Mouse (Mus musculus) limb, embryonic 12.5 days (tissue): ENCODE results near the gene Rhobtb1. TPM values are rescaled to one million over a fixed set of nuclear protein-coding genes. Genes with fewer than 3 reads are reported as not detected.

Experiments
- ATAC-seq: fragments of 200-750 bp; cut with Nextera tagmentation; 2 replicates; pipeline ENCODE4 v1.8.0; 2017; ENCODE audit warnings: low read depth, moderate TSS enrichment; ENCODE audit not compliant: insufficient number of reproducible peaks, insufficient read depth, low FRiP score, low TSS enrichment
- H3K27ac ChIP-seq: fragments of 300-500 bp; sonication (generic); 2 replicates; pipeline ENCODE4 v1.5.1; 2016; ENCODE audit warnings: mild to moderate bottlenecking, moderate library complexity
- H3K27me3 ChIP-seq: fragments of 300-500 bp; sonication (generic); 2 replicates; pipeline ENCODE4 v1.6.1; 2016; ENCODE audit warnings: mild to moderate bottlenecking, moderate library complexity
- H3K36me3 ChIP-seq: fragments of 300-500 bp; sonication (generic); 2 replicates; pipeline ENCODE4 v1.6.1; 2016; ENCODE audit warnings: mild to moderate bottlenecking, moderate library complexity
- H3K4me1 ChIP-seq: fragments of 300-500 bp; sonication (generic); replicated peaks from 2 replicates; pipeline ENCODE4 v1.6.1; 2016
- H3K4me2 ChIP-seq: fragments of 300-500 bp; sonication (generic); 2 replicates; pipeline ENCODE4 v1.6.1; 2016; ENCODE audit warnings: mild to moderate bottlenecking, moderate library complexity
- H3K4me3 ChIP-seq: fragments of 300-500 bp; sonication (generic); replicated peaks from 2 replicates; pipeline ENCODE4 v1.5.1; 2016; ENCODE audit warnings: mild to moderate bottlenecking
- H3K9ac ChIP-seq: fragments of 300-500 bp; sonication (generic); replicated peaks from 2 replicates; pipeline ENCODE4 v1.6.1; 2016; ENCODE audit warnings: mild to moderate bottlenecking, moderate library complexity
- H3K9me3 ChIP-seq: fragments of 300-500 bp; sonication (generic); 2 replicates; pipeline ENCODE4 v1.6.1; 2016; ENCODE audit warnings: mild to moderate bottlenecking, moderate library complexity
- WGBS: fragments of 180-500 bp; shearing (Covaris S2); methylation state at CpG from one replicate; pipeline ENCODE4 v1.1.7; 2016; 5-methylcytosine and 5-hydroxymethylcytosine counted together
- polyA plus RNA-seq: library from polyadenylated mRNA; unstranded; fragments of >200 nt; fragmentation: Nextera tagmentation; extraction: Ambion mirVana; gene quantifications from 2 replicates; pipeline ENCODE4 v1.2.1, GENCODE M21; 2016

Gene Rhobtb1
- polyA plus RNA-seq, 1 experiment from 2014 or later: 29.9 TPM

- Histone ChIP-seq H3K4me1 (peaks cover 4% of the 10 kb centered on the region; the same call in 1 of the 2 replicates), H3K27ac (no peak overlapping the region), H3K4me3 (no peak overlapping the region), H3K9ac (no peak overlapping the region), H3K27me3 (no peaks in the 10 kb centered on the region), H3K4me2 (no peak overlapping the region), H3K36me3 (no peaks in the 10 kb centered on the region), H3K9me3 (no peaks in the 10 kb centered on the region)
- ATAC-seq: no peak
- 81% methylated on average over 9 of the region's 9 CpGs for WGBS
Observed at GRCm38 (mm10) chr10:69187773-69188443, 36.7 kb downstream of the Rhobtb1 start.

GRCm38 (mm10) chr10:69190434-69191160 is 39.4 kb downstream of the Rhobtb1 start:
- H3K4me2 ChIP-seq: no peak overlapping the region
- no peaks in the 10 kb centered on the region for H3K36me3 ChIP-seq
- H3K9ac ChIP-seq: no peak overlapping the region
- no peaks in the 10 kb centered on the region for H3K9me3 ChIP-seq
- WGBS: 81% methylated on average over 10 of the region's 10 CpGs
- no peak for ATAC-seq
- no peaks in the 10 kb centered on the region for H3K27me3 ChIP-seq
- H3K4me3 ChIP-seq: no peak overlapping the region
- H3K27ac ChIP-seq: no peak overlapping the region
- H3K4me1 ChIP-seq: no peaks in the 10 kb centered on the region

GRCm38 (mm10) chr10:69192266-69192665 is 41.0 kb downstream of the Rhobtb1 start:
- ATAC-seq: no peak
- H3K27ac ChIP-seq: no peak overlapping the region
- no peak overlapping the region for H3K4me2 ChIP-seq
- H3K9me3 ChIP-seq: no peaks in the 10 kb centered on the region
- no peaks in the 10 kb centered on the region for H3K27me3 ChIP-seq
- no peaks in the 10 kb centered on the region for H3K4me1 ChIP-seq
- 91% methylated on average over 5 of the region's 5 CpGs for WGBS
- no peak overlapping the region for H3K9ac ChIP-seq
- H3K36me3 ChIP-seq: no peaks in the 10 kb centered on the region
- no peak overlapping the region for H3K4me3 ChIP-seq

- Histone ChIP-seq H3K4me3 (no peak overlapping the region), H3K27me3 (no peaks in the 10 kb centered on the region), H3K27ac (no peak overlapping the region), H3K4me1 (no peaks in the 10 kb centered on the region), H3K9me3 (no peaks in the 10 kb centered on the region), H3K4me2 (no peak overlapping the region), H3K36me3 (no peaks in the 10 kb centered on the region), H3K9ac (no peak overlapping the region)
- WGBS: 86% methylated on average over 10 of the region's 10 CpGs
- no peak for ATAC-seq
Observed at GRCm38 (mm10) chr10:69193721-69194120, 42.5 kb downstream of the Rhobtb1 start.

GRCm38 (mm10) chr10:69204677-69205400 is 53.6 kb downstream of the Rhobtb1 start:
- H3K9me3 ChIP-seq: no peaks in the 10 kb centered on the region
- 55% methylated on average over 8 of the region's 8 CpGs for WGBS
- no peak overlapping the region for H3K4me2 ChIP-seq
- peaks cover 5% of the 10 kb centered on the region; the same call in 1 of the 2 replicates for H3K36me3 ChIP-seq
- no peaks in the 10 kb centered on the region for H3K27me3 ChIP-seq
- H3K27ac ChIP-seq: no peak overlapping the region
- peaks cover 10% of the 10 kb centered on the region for H3K4me1 ChIP-seq
- no peak overlapping the region for H3K4me3 ChIP-seq
- no peak overlapping the region for H3K9ac ChIP-seq
- no peak for ATAC-seq

- Histone ChIP-seq H3K4me1 (peaks cover 10% of the 10 kb centered on the region), H3K36me3 (peaks cover 7% of the 10 kb centered on the region; the same call in 1 of the 2 replicates), H3K27ac (no peak overlapping the region), H3K9ac (no peak overlapping the region), H3K27me3 (no peaks in the 10 kb centered on the region), H3K9me3 (no peaks in the 10 kb centered on the region), H3K4me3 (no peak overlapping the region), H3K4me2 (no peak overlapping the region)
- WGBS: 85% methylated on average over 6 of the region's 6 CpGs
- no peak for ATAC-seq
Observed at GRCm38 (mm10) chr10:69206081-69206480, 54.8 kb downstream of the Rhobtb1 start.

- H3K9me3 ChIP-seq: no peaks in the 10 kb centered on the region
- peaks cover 20% of the 10 kb centered on the region for H3K4me1 ChIP-seq
- no peak overlapping the region for H3K4me3 ChIP-seq
- 89% methylated on average over 7 of the region's 7 CpGs for WGBS
- H3K27me3 ChIP-seq: no peaks in the 10 kb centered on the region
- H3K4me2 ChIP-seq: no peak overlapping the region
- no peak for ATAC-seq
- peaks cover 7% of the 10 kb centered on the region; the same call in 1 of the 2 replicates for H3K36me3 ChIP-seq
- H3K9ac ChIP-seq: no peak overlapping the region
- H3K27ac ChIP-seq: no peak overlapping the region; the same call in 1 of the 2 replicates
Observed at GRCm38 (mm10) chr10:69207481-69207880, 56.2 kb downstream of the Rhobtb1 start.

- WGBS: 83% methylated on average over 15 of the region's 15 CpGs
- Histone ChIP-seq H3K27ac (no peak overlapping the region; the same call in 1 of the 2 replicates), H3K4me1 (peaks cover 20% of the 10 kb centered on the region), H3K4me3 (no peak overlapping the region), H3K4me2 (no peak overlapping the region), H3K9me3 (no peaks in the 10 kb centered on the region), H3K9ac (no peak overlapping the region), H3K36me3 (peaks cover 7% of the 10 kb centered on the region; the same call in 1 of the 2 replicates), H3K27me3 (no peaks in the 10 kb centered on the region)
- peak; percentile 29; the same call in 1 of the 2 replicates for ATAC-seq
Observed at GRCm38 (mm10) chr10:69207981-69208630, 56.9 kb downstream of the Rhobtb1 start.

- WGBS: 89% methylated on average over 3 of the region's 3 CpGs
- Histone ChIP-seq H3K4me1 (peaks cover 21% of the 10 kb centered on the region), H3K27me3 (no peaks in the 10 kb centered on the region), H3K9ac (no peak overlapping the region), H3K36me3 (peaks cover 7% of the 10 kb centered on the region; the same call in 1 of the 2 replicates), H3K9me3 (no peaks in the 10 kb centered on the region), H3K4me3 (no peak overlapping the region), H3K27ac (no peak overlapping the region), H3K4me2 (no peak overlapping the region)
- ATAC-seq: no peak
Observed at GRCm38 (mm10) chr10:69208705-69209104, 57.5 kb downstream of the Rhobtb1 start.

GRCm38 (mm10) chr10:69210006-69210405 is 58.8 kb downstream of the Rhobtb1 start:
- Histone ChIP-seq H3K27ac (no peak overlapping the region), H3K9me3 (no peaks in the 10 kb centered on the region), H3K9ac (no peak overlapping the region), H3K4me3 (no peak overlapping the region), H3K36me3 (peaks cover 7% of the 10 kb centered on the region; the same call in 1 of the 2 replicates), H3K4me1 (peaks cover 26% of the 10 kb centered on the region), H3K27me3 (no peaks in the 10 kb centered on the region), H3K4me2 (no peak overlapping the region)
- 96% methylated on average over 10 of the region's 10 CpGs for WGBS
- no peak for ATAC-seq

GRCm38 (mm10) chr10:69210659-69211058 is 59.4 kb downstream of the Rhobtb1 start:
- Histone ChIP-seq H3K36me3 (peaks cover 11% of the 10 kb centered on the region), H3K4me1 (peaks cover 20% of the 10 kb centered on the region), H3K27ac (no peak overlapping the region), H3K4me2 (no peak overlapping the region), H3K9ac (no peak overlapping the region), H3K4me3 (no peak overlapping the region), H3K27me3 (no peaks in the 10 kb centered on the region), H3K9me3 (no peaks in the 10 kb centered on the region)
- ATAC-seq: no peak
- WGBS: 76% methylated on average over 5 of the region's 5 CpGs
